Mouse (Mus musculus): ENCODE data around the gene Fam198a.

Fam198a gene

GRCm38 (mm10) chr9:121981466-121982105 is 30.8 kb downstream of the Fam198a start:
- in situ Hi-C loops (cut with MseI, MboI), result no loop called here

GRCm38 (mm10) chr9:121982214-121982613 is 31.4 kb downstream of the Fam198a start:
- in situ Hi-C loops (cut with MseI, MboI), result no loop called here

DNA sequence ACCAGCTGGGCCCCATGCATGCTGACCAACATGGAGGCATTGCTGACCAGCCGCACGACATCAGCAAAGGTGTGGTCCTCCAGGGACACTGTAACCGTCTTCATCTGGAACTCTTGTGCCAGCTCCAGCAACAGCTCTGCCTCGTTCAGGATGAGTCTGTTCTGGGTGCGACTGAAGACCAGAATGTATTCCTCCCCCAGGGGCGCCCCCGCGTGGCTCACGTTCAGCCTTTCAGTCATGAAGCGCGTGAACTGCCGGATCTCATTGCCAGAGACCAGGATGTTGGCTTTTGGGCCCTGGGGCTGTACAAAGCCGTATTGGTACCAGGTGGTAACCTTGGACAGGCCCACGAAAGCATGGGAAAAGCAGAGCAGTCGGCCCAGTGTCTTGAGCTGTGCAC is 31.9 kb downstream of the Fam198a start:
- in situ Hi-C loops (cut with MseI, MboI), result no loop called here

- in situ Hi-C loops (cut with MseI, MboI), result no loop called here
Measured at GRCm38 (mm10) chr9:121983504-121983903, 32.7 kb downstream of the Fam198a start.

DNA sequence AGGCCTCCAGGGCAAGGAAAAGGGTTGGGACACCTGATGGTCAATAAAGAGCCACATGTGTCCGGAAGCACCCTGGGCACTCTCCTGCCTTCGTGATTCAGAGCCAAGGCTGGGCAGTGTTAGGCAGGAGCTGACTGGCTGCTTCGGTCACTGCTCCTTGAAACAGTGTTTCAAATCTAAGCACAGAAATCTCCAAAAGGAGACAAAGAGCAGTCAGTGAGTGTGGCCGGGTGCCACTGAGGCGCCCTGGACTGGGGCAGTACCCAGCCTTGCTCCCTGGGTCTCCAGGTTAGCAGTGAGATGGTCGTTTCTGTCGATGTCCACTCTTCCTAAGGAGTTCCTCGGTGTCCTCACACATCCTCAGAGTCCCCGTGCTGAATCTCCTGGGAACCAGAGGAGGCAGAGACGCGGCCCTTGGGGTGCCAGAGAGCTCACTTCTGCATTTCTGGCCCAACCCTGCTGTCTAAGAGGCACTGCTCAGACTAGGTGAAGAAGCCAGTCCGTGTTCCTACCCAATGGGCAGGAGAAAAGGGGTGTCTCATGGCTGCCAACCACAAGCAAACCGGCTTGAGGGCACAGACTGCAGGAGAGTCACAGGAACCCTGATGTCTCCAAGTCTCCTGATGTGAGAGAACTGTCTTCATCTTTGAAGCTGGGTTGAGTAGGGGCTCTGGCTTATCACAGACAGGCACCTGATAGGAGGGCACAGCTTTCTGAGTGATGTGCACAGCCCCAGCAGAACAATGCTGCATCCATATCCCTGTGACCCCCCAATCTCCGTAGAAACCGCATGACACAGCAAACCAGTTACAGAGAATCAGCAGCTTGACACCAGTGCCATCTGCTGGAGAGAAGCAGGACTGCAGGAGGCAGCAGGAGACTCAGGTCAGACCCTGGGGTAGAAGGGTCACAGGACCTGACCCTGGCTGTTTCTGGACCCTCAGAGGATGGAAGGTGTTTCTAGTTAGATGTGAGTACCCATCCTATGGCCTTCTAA is 34.0 kb downstream of the Fam198a start:
- in situ Hi-C loops (cut with MseI, MboI), result no loop called here

GRCm38 (mm10) chr9:121988910-121989309 is 38.1 kb downstream of the Fam198a start:
- in situ Hi-C loops (cut with MseI, MboI), result no loop called here

- in situ Hi-C loops (cut with MseI, MboI), result no loop called here
Measured at GRCm38 (mm10) chr9:121989536-121989935, 38.7 kb downstream of the Fam198a start.

GRCm38 (mm10) chr9:121991041-121991440 is 40.3 kb downstream of the Fam198a start:
- in situ Hi-C loops (cut with MseI, MboI), result no loop called here

- in situ Hi-C loops (cut with MseI, MboI), result no loop called here
Measured at GRCm38 (mm10) chr9:121993047-121993446, 42.3 kb downstream of the Fam198a start.

DNA sequence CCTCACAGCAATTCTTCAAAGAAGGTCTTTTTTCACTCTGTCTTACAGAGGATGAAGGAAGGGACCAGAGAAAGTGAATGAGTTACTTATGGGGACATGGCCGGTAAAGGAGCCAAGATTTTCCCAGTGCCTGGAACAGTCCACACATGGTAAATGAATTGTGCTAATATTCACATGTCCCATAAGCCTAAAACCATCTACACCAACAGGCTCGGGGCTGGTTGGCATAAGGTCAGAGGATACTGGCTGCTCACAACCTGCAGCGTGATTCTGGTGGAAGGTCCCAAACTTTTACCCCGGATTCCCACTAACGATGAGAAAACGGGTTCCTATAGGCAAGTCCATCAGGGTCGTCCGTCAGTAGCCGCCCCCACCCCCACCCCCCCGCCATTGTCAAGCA is 44.3 kb downstream of the Fam198a start:
- in situ Hi-C loops (cut with MseI, MboI), result no loop called here

- in situ Hi-C loops (cut with MseI, MboI), result no loop called here
Measured at GRCm38 (mm10) chr9:121995508-121996131, 44.8 kb downstream of the Fam198a start.

GRCm38 (mm10) chr9:121997010-121997409 is 46.2 kb downstream of the Fam198a start, which contains the start of gene Pomgnt2:
Gene Pomgnt2 (minus strand): TSS chr9:121997110.
- in situ Hi-C loops (cut with MseI, MboI), result no loop called here

DNA sequence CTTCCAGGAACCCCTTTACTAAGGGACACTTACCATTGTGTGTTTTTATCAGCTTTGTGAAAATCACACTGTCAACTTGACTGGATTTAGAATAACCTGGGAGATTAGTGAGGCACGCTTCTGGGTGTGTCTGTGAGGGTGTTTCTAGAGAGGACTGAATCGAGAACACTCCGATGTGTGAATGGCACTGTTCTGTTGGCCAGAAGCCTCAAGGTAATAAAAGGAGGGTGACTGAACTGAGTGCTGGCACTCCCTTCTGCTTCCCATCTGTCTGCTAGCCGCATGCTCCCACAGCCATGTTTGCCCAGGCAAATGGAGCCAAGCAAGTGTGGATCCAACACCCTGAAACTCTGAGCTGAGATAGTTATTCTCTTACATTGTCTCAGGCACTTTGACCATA is 47.2 kb downstream of the Fam198a start:
- in situ Hi-C loops (cut with MseI, MboI), result no loop called here

DNA sequence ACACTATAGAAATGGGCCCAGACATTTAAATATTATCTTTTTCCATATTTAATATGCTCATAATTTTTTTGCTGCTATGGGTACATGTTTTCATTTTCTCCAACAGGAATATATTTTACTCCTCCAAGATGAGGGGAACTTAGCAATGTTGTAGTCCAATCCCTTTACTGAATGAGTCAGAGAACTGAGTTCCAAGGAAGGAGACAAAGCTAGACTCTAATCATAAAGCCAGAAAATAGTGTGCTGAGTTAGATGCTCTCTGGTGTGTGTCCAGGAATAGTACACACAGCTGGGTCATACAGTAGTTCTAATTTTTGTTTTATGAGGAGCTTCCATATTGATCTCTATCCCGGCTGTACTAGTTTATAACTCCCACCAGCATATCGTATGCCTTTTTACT is 55.4 kb downstream of the Fam198a start:
- in situ Hi-C loops (cut with MseI, MboI), result no loop called here

DNA sequence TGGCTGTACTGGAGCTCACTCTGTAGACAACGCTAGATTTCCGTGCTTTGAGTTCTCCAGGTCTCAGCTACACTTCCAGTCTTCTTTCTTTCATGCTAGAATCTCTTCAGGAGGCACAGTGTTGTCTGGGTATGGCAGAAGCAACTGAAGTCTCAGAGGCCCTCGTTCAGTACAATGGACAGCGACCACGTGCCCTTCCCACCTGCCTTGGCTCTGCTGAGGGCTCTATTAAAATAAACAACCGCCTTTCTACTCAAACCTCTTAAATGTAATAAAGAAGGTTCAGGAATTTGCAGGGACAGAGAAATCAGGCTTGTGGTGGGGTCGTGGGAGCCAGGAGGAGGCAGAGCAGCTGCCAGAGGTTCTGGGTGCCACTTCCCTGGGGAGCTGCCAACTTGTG is 55.8 kb downstream of the Fam198a start:
- in situ Hi-C loops (cut with MseI, MboI), result no loop called here

GRCm38 (mm10) chr9:122008876-122009275 is 58.1 kb downstream of the Fam198a start:
- in situ Hi-C loops (cut with MseI, MboI), result no loop called here

DNA sequence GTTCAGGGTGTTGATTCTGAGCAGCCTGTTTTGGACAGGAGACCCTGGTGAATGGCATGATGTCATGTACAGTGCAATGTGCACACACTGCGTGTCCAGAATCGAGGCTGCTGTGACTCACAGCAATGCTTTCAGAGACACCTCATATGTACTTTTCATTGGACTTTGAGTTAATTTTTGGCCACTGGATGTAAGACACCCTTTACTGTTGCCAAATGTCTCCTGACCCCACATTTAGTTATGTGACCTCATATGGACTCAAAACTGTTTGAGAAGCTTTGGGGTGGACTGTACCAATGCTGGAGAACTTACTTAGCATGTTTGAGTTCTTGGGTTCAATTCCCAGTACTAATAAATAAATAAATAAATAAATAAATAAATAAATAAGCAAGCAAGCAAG is 60.0 kb downstream of the Fam198a start:
- in situ Hi-C loops (cut with MseI, MboI), result loop anchor here in 1 of 2 experiments (10.0 kb wide), 1 partner anchor 184 kb away; no protein-coding TSS in a partner anchor

DNA sequence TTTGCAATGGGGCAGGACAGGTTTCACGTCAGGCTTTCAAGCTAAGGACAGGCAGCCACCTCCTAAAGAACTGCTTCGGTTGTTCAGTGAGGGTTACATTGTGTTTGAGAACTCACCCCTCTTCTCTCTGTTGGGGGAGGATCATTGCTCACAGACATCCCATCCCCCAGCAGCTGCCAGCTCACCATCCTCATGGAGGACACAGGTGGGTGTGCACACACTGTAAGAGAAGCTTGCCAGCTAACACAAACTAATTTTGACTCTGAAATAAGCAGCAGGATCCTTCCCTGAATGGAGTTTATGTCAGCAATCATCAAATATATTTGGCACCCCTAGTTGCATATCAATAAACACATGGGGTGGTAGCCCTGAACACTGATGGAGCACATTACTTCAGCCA is 62.0 kb downstream of the Fam198a start:
- in situ Hi-C loops (cut with MseI, MboI), result loop anchor here in 1 of 2 experiments (10.0 kb wide), 1 partner anchor 182 kb away; no protein-coding TSS in a partner anchor

DNA sequence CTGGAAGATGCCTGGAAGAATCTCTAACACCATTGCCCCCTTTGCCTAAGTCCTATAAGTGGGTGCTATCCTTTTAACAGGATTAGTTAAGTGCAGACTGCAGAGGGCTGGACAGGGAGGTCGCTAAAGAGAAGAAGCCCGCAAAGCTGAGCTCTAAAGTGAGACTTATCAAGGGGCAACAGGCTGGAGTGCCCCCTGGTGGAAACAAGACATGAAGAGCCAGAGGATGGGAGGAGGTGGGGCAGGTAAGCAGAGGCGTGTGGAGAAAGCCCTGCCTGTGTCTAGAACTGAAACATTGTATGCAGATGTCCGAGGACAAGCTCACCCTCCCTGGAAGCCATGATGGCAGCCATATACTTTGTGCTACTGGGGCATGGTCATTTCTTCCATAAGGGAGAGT is 62.8 kb downstream of the Fam198a start:
- in situ Hi-C loops (cut with MseI, MboI), result loop anchor here in 1 of 2 experiments (10.0 kb wide), 1 partner anchor 181 kb away; no protein-coding TSS in a partner anchor

DNA sequence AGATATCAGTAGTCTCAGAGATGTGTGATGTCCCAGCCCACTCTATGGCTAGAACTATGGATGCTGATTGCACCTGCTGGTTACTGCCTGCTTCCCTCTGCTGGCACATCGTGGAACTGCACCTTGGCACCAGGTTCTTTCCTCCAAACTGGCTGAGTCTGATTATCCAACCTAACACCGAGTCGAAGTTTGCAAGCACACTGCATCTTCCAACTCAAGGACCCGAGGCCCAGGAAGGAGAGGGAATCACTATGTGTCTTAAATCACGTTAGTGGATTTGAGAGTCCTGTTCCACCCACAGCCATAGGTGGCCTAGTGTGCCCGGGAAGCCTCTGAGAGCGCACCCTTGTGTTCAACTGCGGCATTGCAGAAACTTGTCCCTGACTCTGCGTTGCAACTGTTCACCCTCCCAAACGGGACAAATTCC is 63.5 kb downstream of the Fam198a start:
- in situ Hi-C loops (cut with MseI, MboI), result loop anchor here in 1 of 2 experiments (10.0 kb wide), 1 partner anchor 181 kb away; no protein-coding TSS in a partner anchor

GRCm38 (mm10) chr9:122018079-122018478 is 67.3 kb downstream of the Fam198a start:
- in situ Hi-C loops (cut with MseI, MboI), result loop anchor here in 1 of 2 experiments (10.0 kb wide), 1 partner anchor 177 kb away; no protein-coding TSS in a partner anchor
